Mouse (Mus musculus) limb, embryonic 13.5 days (tissue): ENCODE measurements around the gene Cldn1. TPM values are rescaled to one million over a fixed set of nuclear protein-coding genes. Genes with fewer than 3 reads are reported as not detected.

ENCODE experiments used
- polyA plus RNA-seq: library from polyadenylated mRNA; unstranded; fragments of >200 nt; fragmentation: Nextera tagmentation; extraction: Ambion mirVana; gene quantifications from 2 replicates; pipeline ENCODE4 v1.2.1, GENCODE M21; 2015

Gene Cldn1
- polyA plus RNA-seq, 1 experiment from 2014 or later = 10.7 TPM

Other genes starting within 250 kb of the Cldn1 start
- gene Cldn16, start 91.3 kb upstream of the Cldn1 start, polyA plus RNA-seq = not detected in 2 replicates
- gene Tmem207, start 154.9 kb upstream of the Cldn1 start, polyA plus RNA-seq = not detected in 2 replicates
- 8.1 and 8.2 TPM in 2 replicates for gene Il1rap, start 209.9 kb upstream of the Cldn1 start, polyA plus RNA-seq